Mouse (Mus musculus): Measurements from ENCODE around the gene Naa10.

Naa10 gene

GRCm38 (mm10) chrX:73921823-73922549 lies at the start of gene Naa10, which contains the start of gene Arhgap4:
Gene Naa10, minus strand, starts transcription at chrX:73921944.
Gene Arhgap4, minus strand, starts transcription at chrX:73921870.
- DNase-seq (ENCODE audit: low read depth, low spot score), result peak; percentile 93

GRCm38 (mm10) chrX:73970781-73971180 lies 49.0 kb upstream of the Naa10 start:
- DNase-seq (ENCODE audit: low read depth, low spot score), result no peak

- no peak for DNase-seq (ENCODE audit: low read depth, low spot score)
Measured at GRCm38 (mm10) chrX:73969729-73970128, 48.0 kb upstream of the Naa10 start.

- no peak for DNase-seq (ENCODE audit: low read depth, low spot score)
Measured at GRCm38 (mm10) chrX:73969167-73969566, 47.4 kb upstream of the Naa10 start.

DNA sequence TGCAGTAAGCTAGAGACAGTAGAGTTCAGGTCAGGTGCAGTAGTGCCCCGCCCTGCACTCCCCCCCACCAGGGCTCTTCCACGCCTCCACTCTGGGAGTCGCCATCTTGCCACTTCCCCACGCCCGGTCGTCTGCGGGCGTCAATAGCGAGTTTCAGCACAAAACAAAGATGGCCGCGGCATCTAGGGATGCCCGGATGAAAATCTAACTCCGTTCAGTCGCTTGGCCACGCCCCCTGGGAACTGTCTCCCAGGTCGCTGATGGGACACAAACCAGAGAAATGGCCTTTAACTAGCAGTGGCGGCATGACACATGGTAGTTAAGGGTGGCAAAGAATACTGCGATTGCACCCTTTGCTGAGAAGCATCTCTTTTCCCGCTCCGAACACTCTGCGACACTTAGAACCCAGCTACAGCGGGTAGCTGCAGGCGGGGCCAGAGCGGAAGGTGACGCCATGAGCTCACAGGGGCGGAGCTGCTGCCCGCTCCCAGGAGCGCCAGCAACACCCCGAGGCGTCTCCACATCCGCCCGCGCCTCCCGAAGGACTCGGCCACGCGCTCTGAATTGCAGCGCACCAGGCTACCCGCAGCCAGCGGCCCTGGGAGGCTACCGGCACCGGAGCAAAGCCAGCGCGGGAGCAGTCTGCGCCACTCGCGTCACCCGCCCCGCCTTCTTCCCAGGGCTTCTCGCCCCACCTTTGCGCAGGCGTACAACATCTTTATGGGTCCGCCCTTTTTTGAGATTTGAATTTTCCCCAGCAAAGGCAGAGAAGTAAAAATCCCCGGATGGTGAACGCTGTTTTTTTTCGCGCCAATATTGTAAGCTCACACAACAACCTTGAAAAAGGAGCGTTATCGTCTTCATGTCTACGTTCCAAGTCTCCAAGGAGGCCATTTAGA lies 45.7 kb upstream of the Naa10 start:
- DNase-seq (ENCODE audit: low read depth, low spot score), result peak; percentile 95

DNA sequence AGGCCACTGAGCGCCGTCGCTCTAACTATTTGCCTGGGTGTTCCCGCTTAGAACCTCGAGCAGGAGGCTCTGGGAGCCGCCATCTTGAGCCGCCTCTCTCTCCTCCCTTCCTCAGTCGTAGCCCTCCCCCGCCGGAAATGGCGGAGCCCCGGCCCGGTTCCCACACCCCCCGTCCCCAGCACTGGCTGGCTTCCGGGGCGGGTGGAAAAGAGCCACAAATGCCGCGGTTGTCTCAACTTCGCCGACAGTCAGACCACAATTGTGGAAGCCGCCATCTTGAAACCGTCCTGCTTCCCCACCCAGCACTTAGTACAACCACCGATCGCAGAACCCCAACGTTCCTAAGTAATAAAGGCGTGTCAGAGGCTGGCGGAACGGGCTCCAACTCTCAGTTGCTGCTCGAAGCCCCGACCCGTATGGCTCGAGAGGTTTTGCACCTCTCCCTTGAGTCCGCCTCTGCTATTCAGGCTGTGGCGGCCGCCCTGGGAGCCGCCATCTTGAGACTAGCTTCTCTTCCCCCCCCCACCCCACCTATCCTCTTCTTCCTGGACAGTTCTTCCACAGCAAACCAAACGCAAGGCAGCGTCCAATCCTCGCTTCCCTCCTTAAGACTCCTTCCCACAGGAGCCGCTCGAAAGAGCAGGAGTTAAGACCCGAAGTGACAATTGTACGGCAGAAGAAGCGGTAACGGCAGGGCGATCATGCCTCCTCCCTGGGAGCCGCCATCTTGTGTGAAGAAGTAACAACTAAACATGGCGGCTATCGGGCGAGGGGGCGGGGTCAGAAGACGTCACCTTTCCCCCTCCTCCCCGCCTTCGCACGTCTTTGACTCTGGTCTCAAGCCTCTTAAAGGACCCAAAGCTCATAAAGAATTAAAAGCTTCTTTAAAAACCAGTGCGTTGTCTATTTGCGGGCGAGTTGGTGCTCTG lies 44.8 kb upstream of the Naa10 start, which contains the start of gene Hcfc1:
Hcfc1 (minus strand) TSS at position 110 of the 929 bp plus-strand sequence.
- DNase-seq (ENCODE audit: low read depth, low spot score), result peak; percentile 91

- DNase-seq (ENCODE audit: low read depth, low spot score), result peak; percentile 47
Measured at GRCm38 (mm10) chrX:73965307-73965706, 43.6 kb upstream of the Naa10 start.

DNA sequence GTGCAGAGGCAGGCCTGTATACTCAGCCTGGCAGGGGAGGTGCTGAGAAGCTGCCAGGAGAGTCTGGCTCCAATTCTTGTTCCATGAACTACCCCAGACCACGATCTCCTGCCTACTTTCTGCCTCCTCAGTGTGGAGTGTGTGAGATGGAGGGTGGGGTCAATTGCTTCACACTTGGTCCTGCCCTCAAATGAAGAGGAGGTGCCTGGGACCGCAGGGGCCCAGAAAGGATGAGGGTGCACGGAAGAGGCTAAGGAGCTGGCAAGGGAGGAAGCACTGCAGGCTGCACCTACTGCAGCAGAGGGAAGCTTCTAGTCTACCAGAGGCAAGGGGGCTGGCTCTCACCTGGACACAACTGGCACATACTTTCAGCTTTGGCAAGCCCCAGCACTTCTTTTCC lies 42.6 kb upstream of the Naa10 start:
- DNase-seq (ENCODE audit: low read depth, low spot score), result peak; percentile 31

- DNase-seq (ENCODE audit: low read depth, low spot score), result no peak
Measured at GRCm38 (mm10) chrX:73954988-73955387, 33.2 kb upstream of the Naa10 start.

DNA sequence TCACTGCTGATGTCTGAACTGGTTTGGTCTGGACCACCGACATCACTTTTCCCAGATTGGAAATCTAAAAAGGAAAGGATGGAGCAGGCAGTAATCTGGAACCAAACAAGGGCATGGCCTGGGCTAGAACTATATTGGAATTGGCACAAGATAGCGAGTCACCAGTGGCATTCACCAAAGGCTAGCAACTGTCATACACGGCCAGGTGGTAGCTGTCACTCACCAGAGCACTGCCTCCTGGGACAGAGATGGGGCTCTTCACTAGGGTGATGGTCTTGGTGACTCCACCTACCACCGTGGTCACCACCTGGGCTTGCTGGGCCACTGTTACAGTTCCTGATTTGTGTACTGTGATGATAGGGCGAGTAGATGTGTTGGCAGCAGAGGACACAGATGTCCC lies 30.9 kb upstream of the Naa10 start:
- no peak for DNase-seq (ENCODE audit: low read depth, low spot score)

DNA sequence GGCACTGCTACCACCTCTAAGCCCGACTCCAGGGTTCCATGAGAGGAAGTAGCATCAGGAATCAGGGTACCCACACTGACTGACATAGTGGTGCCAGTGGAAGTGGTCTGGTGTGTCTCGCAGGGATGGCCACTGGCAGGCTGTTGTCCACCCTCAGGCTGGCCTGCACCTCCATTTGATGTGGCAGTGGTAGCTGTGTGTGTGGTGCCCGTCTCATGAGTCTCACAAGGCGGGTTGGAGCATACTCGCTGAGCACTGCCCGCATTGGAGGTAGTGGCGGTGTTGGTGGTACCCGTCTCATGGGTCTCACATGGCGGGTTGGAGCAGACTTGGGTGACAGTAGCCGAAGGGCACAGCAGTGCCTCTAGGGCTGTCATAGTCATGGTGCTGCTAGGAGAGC lies 27.6 kb upstream of the Naa10 start:
- no peak for DNase-seq (ENCODE audit: low read depth, low spot score)

DNA sequence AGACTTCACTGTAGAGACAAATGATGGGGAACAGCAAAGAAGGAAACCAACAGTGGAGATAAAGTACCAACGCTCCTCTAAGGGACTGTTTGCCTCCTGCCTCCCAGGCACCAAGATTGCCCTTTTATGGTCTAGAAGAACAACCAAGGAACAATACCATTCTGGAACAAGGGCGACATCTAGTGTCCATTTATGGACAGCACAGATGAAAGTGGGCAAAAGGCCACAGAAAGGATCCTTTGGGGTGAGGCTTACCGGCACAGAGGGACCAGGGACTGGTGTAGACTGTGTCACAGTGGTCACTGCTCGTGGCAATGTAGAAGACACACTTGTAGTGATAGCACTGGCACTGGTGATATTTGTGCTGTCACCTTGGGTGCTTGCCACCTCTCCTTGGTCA lies 26.9 kb upstream of the Naa10 start:
- peak; percentile 75 for DNase-seq (ENCODE audit: low read depth, low spot score)

- no peak for DNase-seq (ENCODE audit: low read depth, low spot score)
Measured at GRCm38 (mm10) chrX:73946896-73947295, 25.2 kb upstream of the Naa10 start.

GRCm38 (mm10) chrX:73942294-73942693 lies 20.6 kb upstream of the Naa10 start:
- DNase-seq (ENCODE audit: low read depth, low spot score), result no peak

DNA sequence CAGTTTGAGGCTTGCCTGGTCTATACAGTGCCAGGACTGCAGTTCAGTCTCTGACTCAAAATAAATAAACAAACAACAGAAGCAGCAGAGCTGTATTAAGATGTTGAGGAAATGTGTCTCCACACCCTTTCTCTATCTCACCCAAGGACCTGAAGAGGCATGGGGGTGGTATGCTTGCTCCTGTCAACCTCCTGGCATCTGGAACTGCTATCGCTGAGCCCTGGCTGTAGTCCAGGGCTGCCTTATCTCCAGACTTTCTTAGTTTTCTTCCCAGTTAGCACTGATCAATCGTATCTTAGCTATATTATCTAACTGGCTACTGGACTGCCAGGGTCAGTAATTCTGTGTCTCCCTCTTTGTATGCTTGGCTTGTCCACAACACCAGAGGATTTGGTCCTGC lies 20.1 kb upstream of the Naa10 start:
- no peak for DNase-seq (ENCODE audit: low read depth, low spot score)

DNA sequence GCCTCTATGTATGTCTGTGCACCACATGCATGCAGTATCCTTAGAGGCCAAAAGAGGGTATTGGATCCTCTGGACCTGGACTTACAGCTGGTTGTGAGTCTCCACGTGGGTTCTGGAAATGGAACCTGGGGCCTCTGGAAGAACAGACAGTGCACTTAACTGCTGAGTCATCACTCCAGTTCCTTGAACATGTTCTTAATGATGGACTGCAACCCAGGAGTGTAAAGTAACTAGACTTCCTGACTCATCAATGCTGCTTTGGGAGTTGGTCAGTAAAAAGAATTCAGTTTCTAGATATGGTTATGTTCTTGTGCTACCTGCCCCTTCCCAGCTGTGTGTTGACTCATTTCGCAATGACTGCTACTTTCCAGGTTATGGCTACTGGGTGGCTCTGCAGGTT lies 10.1 kb upstream of the Naa10 start:
- DNase-seq (ENCODE audit: low read depth, low spot score), result no peak

DNA sequence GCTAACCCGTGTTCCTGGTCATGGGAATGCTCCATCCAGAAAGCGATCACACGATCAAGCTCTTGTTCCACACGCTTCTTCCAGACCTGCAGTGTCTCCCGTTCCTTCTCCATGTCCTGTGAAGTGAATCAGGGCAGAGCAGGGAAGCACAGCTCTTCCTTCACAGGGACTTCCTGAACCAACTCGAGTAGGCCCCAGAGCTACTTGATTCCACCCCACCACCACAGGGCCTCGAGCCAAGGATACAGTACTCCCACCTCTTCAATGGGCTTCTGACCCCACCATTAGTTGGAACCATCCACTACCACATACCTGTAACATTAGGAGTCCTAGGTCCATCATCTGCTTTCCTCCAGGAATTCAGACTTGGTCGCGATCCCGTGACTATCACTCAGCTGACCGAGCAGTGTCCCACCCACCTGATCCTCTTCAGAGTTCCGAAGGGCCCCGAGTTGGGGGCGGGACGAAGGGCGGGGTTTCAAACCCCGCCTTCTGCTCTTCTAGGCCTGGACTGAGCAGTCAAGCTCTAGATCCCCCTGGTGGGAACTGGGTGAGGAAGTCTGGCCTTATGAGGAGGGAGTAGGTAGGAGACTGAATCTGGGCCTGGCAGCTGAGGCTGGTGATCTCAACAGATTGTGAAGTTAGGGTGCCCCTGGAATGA lies 8.8 kb upstream of the Naa10 start, which contains the start of gene Renbp:
Renbp (minus strand) TSS at position 449 of the 661 bp plus-strand sequence.
- DNase-seq (ENCODE audit: low read depth, low spot score), result peak; percentile 96

DNA sequence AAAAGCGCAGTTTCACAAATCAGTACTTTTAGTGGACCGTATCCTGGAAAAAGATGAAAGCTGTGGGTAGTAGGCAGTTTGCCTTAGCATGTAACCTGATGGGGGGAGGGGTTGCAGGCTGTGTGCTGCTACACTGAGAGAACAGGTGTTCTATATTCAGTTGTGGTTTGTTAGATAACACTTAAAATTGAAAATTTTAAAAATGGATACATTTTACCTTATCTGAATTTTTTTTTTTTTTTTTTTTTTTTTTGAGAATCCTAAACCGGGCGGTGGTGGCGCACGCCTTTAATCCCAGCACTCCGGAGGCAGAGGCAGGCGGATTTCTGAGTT lies 772 bp upstream of the Naa10 start:
- DNase-seq (ENCODE audit: low read depth, low spot score), result no peak

DNA sequence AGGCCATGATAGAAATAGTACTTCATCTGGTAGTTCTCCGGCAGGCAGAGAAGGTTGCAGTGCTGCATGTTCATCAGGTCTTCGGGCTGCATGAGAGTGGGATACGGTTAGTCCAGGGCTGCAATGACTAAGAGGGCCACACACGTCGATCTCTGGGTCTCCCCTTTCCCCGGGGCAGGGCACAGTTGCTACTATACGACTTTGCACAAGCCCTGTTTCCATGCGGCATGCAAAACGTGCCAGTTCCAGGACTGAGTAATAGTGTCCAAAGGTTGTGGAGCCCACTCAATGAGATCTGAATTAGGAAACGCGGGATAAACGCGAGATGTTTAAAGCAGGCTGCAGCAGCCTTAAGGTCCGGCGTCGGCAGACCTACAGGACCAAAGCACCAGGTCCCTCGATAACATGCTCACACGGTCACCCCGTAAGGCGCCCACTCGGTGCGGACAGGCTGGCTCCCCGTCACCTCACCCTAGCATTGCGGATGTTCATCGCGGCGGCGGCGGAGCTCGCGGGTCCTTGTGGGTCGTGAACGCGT lies 390 bp downstream of the Naa10 start:
- no peak for DNase-seq (ENCODE audit: low read depth, low spot score)

DNA sequence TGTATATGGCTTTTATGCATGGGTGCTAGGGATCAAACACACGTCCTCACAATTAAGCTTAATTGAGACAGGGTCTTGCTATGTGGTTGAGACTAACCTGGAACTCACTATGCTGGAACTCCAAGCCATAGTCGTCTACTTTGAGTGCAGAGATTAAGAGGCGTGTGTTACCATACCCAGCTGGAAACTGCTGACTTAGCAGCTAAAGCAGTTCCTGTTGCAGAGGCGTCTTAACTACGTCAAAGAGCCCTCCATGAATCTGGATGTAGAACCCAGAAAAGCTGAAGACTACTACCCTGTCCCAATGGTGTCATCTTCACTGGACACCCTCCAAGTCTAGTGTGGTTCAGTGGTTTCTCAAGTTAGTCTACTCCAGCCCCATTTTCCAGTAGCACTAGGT lies 3.1 kb downstream of the Naa10 start:
- DNase-seq (ENCODE audit: low read depth, low spot score), result no peak

DNA sequence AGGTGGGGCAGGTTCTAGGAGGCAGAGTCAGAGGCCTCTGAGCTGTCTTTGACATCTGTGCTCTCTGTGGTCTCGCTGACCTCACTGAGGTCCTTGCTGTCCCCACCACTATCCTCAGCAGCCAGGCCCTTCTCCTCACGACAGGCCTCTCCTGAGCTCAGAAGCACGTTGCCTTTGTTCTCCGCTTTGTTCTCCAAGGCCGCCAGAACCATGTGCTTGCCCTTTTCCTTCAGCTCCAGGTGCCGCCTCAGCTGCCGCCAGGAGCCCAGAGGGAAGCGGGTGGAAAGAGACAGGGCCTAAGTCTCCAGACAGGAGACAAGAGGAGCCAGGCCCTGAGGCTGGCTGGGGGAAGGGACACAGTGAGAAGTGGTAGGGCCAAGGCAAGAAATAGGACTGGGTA lies 4.8 kb downstream of the Naa10 start:
- peak; percentile 9 for DNase-seq (ENCODE audit: low read depth, low spot score)

All from ZHBTc4 (cell line).